Mouse (Mus musculus): ENCODE data around the gene Auts2. TPM values are rescaled to one million over a fixed set of nuclear protein-coding genes. Genes with fewer than 3 reads are reported as not detected.

Auts2 gene
- polyA plus RNA-seq, 1 experiment from 2014 or later = 74.1 TPM

DNA sequence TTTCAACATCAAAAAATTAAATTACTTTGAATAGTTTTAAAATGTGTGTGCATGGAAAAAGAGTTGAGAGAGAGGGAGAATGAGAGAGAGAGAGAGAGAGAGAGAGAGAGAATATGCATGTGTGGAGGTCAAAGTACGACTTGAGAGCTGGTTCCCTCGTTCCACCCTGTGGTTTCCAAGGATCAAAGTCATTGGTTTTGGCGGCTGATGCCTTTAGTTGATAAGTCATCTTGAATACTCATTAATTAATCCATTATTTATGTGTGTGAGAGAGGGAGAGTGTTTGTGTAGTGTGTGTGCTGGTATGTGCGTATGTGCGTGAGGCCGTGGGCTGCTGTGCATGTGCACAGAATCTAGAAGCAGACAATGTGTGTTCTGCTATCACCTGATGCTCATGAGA is 898.8 kb downstream of the Auts2 start:
- ATAC-seq (ENCODE audit: low FRiP score, low read depth) = no peak
- Histone ChIP-seq H3K36me3 (no peaks in the 10 kb centered on the region), H3K9me3 (no peaks in the 10 kb centered on the region), H3K9ac (no peak overlapping the region), H3K4me2 (replicated peaks) (no peak overlapping the region), H3K27ac (no peak overlapping the region), H3K4me1 (peaks cover 68% of the 10 kb centered on the region), H3K27me3 (replicated peaks) (no peaks in the 10 kb centered on the region), H3K4me3 (no peak overlapping the region)
- WGBS = 70% methylated on average over 6 of the region's 6 CpGs

DNA sequence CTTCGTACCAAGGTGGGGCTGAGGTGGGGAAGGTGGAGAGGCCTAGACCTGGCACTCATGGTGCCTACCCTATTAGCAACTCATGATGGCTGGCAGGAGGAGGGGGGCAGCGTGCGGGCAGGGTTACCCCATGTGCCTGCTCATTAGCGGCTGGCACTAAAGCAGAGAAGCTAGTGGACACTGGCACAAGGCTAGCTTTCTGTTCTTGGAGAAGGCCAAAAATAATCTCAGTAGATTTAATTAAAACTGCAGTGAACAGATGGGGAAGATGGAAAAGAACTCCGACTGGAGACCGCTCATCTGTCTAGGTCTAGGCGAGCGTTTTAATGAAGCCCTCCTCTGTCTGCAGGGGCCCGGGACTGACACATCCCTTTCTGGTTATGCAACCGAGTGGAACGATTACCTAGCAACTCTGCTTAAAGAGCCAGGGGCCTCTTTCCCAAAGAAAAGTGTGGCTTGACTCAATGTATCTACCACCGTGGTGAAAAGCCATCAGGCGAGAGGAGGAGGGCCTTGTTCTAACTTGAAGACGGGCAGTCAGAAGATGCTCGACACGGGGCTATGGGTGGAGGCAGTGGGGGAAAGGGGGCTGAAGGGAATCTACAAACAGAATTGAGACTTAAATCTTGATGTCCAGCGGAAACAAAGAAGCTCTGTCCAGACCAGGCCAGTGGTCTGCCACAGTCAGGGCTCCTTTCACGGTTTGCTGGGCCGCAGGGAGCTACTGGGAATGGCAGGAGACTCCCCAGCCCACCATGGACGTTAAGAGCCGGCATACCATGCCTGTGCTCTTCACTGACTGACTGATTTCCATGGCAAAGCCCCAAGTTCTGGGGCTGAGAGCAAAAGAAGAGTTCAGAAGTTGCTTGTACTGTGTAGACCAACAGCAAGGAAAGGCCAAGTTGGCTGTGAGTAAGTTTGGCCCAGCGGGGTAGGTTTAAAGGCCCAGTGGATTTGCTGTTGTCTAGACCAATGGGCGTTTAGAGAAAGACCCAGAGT is 899.7 kb downstream of the Auts2 start:
- no peak overlapping the region for H3K27ac ChIP-seq
- H3K27me3 ChIP-seq (replicated peaks) = no peaks in the 10 kb centered on the region
- H3K4me1 ChIP-seq = peaks cover 68% of the 10 kb centered on the region
- peak; percentile 65 for ATAC-seq (ENCODE audit: low FRiP score, low read depth)
- H3K9me3 ChIP-seq = no peaks in the 10 kb centered on the region
- peak overlapping the region; percentile 36 for H3K4me2 ChIP-seq (replicated peaks)
- no peaks in the 10 kb centered on the region for H3K36me3 ChIP-seq
- 22% methylated on average over 23 of the region's 23 CpGs for WGBS
- H3K9ac ChIP-seq = no peak overlapping the region
- H3K4me3 ChIP-seq = no peak overlapping the region

DNA sequence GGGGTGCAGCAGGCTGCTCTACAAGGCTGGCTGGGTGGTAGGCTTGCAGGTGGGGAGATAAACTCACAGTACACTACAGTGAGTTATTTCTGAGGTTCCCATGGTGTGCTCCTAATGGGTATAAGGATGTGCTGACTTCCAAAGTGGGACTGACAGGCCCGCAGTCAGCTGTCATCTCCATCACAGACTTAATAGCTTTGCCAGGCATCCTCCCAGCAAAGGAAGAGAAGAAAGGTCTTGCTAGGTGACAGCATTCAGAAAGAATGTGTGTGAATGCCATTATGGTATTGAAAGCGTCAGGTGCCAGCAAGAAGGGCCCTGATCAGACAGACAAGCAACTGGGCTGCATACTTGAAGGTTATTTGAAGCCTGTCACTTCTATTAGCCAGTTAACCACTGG is 900.4 kb downstream of the Auts2 start:
- H3K27ac ChIP-seq = no peak overlapping the region
- no peak for ATAC-seq (ENCODE audit: low FRiP score, low read depth)
- H3K4me2 ChIP-seq (replicated peaks) = peak overlapping the region; percentile 36
- H3K9ac ChIP-seq = no peak overlapping the region
- no peaks in the 10 kb centered on the region for H3K36me3 ChIP-seq
- no peaks in the 10 kb centered on the region for H3K9me3 ChIP-seq
- H3K4me1 ChIP-seq = peaks cover 62% of the 10 kb centered on the region
- WGBS = 35% methylated on average over 2 of the region's 2 CpGs
- H3K4me3 ChIP-seq = no peak overlapping the region
- H3K27me3 ChIP-seq (replicated peaks) = no peaks in the 10 kb centered on the region

DNA sequence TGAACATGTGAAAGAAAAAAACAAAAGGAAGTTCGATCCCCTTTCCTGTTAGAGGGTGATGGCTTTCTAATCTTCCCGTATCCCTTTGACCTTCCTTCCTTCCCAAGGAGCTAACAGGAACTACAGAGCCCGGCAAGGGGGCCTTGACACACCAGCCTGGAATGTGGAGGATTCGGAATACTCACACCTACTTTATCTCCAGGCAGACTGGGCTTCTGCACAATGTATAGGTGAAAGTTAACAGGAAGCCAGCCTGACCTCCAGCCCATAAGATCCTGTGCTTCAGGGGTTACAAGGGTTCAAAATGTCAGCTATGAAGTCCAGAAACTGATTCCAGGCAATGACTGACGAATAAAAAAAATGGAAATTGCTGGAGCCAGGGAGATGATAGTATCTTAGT is 906.7 kb downstream of the Auts2 start:
- Histone ChIP-seq H3K9me3 (no peaks in the 10 kb centered on the region), H3K27ac (no peak overlapping the region), H3K4me3 (no peak overlapping the region), H3K36me3 (no peaks in the 10 kb centered on the region), H3K4me2 (replicated peaks) (no peak overlapping the region), H3K4me1 (peaks cover 16% of the 10 kb centered on the region), H3K27me3 (replicated peaks) (no peaks in the 10 kb centered on the region; the same call in 1 of the 2 replicates), H3K9ac (no peak overlapping the region)
- 86% methylated on average over 5 of the region's 5 CpGs for WGBS
- ATAC-seq (ENCODE audit: low FRiP score, low read depth) = no peak

DNA sequence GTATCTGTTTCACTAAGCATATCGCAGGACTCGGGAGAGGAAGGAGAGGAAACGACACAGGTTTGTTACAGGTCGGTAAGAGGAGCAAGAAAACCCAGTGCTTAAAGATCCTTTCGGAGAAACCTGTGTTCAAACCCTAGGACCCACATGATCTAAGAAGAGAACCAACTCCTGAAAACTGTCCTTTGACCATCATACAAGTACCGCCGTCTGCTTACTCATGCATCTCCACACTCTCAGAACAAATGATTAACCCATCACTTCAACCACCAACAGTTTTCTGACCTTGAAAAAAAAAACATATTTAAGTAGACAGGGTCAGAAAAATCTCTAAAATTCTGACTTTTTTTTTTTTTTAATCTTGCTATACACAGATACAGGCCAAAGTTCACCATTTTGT is 908.4 kb downstream of the Auts2 start:
- H3K9me3 ChIP-seq = no peaks in the 10 kb centered on the region
- no peak overlapping the region for H3K9ac ChIP-seq
- H3K27me3 ChIP-seq (replicated peaks) = no peaks in the 10 kb centered on the region; the same call in 1 of the 2 replicates
- H3K4me3 ChIP-seq = no peak overlapping the region
- no peaks in the 10 kb centered on the region for H3K36me3 ChIP-seq
- no peak for ATAC-seq (ENCODE audit: low FRiP score, low read depth)
- H3K4me2 ChIP-seq (replicated peaks) = no peak overlapping the region
- H3K4me1 ChIP-seq = peaks cover 22% of the 10 kb centered on the region
- 96% methylated on average over 7 of the region's 7 CpGs for WGBS
- H3K27ac ChIP-seq = no peak overlapping the region

DNA sequence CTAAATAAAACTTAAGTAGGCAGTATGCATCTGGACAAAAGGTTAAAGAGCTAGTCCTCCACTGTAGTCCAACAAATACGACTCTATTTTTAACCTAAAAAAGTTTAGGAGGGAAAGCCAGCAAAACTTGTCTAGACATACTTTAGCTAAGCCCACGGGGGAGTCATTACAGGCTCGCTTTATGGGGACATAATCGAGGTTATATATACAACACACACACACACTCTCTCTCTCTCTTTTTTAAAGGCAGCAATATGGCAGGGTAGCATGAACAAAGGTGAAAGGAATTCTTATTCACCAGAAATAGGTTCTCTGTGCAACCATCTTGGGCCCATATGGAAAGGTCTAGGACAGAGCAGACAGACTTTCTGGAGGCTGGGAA is 911.2 kb downstream of the Auts2 start:
- no peak overlapping the region for H3K4me3 ChIP-seq
- no peak overlapping the region for H3K4me2 ChIP-seq (replicated peaks)
- peaks cover 3% of the 10 kb centered on the region; the same call in 1 of the 2 replicates for H3K27me3 ChIP-seq (replicated peaks)
- no peak overlapping the region for H3K27ac ChIP-seq
- ATAC-seq (ENCODE audit: low FRiP score, low read depth) = no peak
- no peaks in the 10 kb centered on the region for H3K36me3 ChIP-seq
- H3K4me1 ChIP-seq = peaks cover 22% of the 10 kb centered on the region
- H3K9ac ChIP-seq = no peak overlapping the region
- no peaks in the 10 kb centered on the region for H3K9me3 ChIP-seq
- WGBS = 51% methylated on average over 4 of the region's 4 CpGs

DNA sequence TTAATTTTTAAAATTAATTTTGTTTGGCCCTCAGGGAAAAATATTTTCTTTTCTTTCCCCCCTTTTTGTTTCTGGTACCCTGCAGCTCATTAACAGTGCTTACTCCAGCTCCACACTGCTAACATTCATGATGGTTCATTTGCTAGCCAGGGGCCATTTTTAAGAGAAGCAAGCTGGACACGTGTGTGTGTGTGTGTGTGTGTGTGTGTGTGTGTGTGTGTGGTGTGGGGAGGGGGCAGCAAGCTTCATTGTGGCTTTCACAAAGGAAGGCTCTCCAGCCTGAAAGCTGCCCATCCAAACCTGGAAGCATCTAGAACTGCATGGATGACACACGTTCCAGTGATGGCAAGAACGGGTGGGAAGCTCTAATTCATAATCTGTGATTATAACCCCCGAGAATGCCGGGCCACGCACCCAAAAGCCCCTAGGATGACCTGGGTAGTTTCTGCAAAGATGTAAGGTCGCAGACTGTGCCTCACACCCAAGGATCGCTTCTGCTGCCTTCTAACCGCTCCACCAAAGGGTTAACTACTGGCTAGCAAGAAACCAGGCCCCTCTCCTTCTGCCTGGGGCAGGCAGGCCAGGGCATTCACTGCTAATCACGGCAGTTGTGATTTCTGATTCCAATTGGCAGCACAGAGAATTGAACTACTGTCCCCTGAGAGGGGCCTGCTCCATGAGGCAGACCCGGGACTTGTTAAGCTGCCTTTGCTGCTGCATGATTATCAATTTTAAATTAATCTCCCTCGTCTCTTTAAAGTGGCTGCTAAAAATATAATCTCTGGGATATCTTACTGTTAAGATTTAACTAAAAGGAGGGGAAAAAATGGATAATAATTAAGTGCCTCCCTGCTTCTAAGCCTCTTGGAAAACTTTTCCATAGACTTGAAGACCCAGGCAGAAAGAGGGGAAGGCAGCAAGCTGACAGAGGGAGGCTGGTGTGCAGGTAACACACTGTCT is 911.8 kb downstream of the Auts2 start:
- Histone ChIP-seq H3K9me3 (no peaks in the 10 kb centered on the region), H3K4me1 (peaks cover 22% of the 10 kb centered on the region), H3K27ac (peak overlapping the region; percentile 46), H3K4me3 (no peak overlapping the region), H3K9ac (no peak overlapping the region), H3K27me3 (replicated peaks) (peaks cover 3% of the 10 kb centered on the region; the same call in 1 of the 2 replicates), H3K36me3 (no peaks in the 10 kb centered on the region), H3K4me2 (replicated peaks) (no peak overlapping the region; the same call in 1 of the 2 replicates)
- 43% methylated on average over 12 of the region's 12 CpGs for WGBS
- ATAC-seq (ENCODE audit: low FRiP score, low read depth) = no peak

DNA sequence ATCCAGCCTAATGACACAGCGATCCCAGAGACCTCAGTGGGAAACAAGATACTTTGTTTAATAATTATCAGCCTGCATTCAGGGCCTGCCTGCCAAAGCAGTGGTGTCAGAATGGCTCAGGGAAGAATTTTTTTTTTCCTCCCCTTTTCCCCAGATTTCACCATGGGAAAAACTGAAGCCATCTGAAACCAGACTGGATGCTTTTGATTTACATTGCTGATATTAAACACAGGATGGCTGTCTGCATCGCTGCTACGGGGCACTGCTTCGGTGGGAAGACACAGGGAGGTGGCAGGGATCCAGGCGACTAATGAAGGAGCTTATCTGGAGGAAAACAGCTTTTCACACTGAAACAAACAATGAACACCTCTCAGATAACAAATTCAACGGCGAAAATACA is 912.6 kb downstream of the Auts2 start:
- WGBS = 31% methylated on average over 7 of the region's 7 CpGs
- peaks cover 22% of the 10 kb centered on the region for H3K4me1 ChIP-seq
- no peak overlapping the region for H3K9ac ChIP-seq
- no peaks in the 10 kb centered on the region for H3K36me3 ChIP-seq
- no peak overlapping the region for H3K27ac ChIP-seq
- no peak overlapping the region for H3K4me2 ChIP-seq (replicated peaks)
- no peak for ATAC-seq (ENCODE audit: low FRiP score, low read depth)
- H3K4me3 ChIP-seq = no peak overlapping the region
- H3K27me3 ChIP-seq (replicated peaks) = peaks cover 3% of the 10 kb centered on the region; the same call in 1 of the 2 replicates
- H3K9me3 ChIP-seq = no peaks in the 10 kb centered on the region

DNA sequence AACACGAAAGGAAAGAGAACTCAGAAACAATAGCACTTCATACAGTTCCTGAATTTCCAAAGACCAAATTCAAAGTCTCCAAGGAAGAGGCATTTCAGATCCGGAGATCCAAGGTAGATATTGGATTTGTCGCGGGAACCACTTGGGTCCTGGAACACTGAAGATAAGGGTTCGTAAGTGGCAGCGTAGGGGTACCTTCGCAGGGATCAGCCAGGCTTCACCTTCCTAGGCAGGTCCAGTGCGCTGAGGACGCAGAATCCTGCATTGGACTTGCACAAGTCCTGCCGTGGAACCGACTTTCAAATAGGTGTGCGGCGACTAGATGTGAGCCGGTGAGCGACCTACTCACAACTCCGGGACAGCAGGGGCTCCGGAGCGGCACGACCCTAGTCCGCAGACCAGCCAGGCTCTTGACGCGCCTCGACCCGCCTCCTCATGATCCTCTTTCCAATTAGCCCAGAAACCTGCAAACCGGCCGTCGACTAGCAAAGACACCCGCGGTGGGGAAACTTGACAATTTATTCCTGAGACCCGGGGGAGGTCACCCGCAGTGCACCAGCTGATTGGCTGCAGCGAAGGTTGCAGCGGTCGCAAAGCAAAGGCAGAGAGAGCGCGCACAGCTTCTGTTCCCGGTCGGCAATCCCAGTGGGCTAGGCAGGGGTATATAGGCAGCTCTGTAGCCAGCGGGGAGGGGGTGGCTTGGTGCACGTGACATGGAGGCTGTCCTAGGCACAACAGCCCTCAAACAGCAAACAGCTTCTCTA is 926.8 kb downstream of the Auts2 start:
- no peaks in the 10 kb centered on the region for H3K36me3 ChIP-seq
- under 1% methylated on average over 40 of the region's 40 CpGs for WGBS
- peak overlapping the region; percentile 55 for H3K9ac ChIP-seq
- peak overlapping the region; percentile 70 for H3K4me2 ChIP-seq (replicated peaks)
- peak overlapping the region; percentile 36 for H3K4me3 ChIP-seq
- peaks cover 29% of the 10 kb centered on the region for H3K4me1 ChIP-seq
- no peaks in the 10 kb centered on the region for H3K9me3 ChIP-seq
- H3K27ac ChIP-seq = no peak overlapping the region
- peaks cover 38% of the 10 kb centered on the region for H3K27me3 ChIP-seq (replicated peaks)
- peak; percentile 85 for ATAC-seq (ENCODE audit: low FRiP score, low read depth)

DNA sequence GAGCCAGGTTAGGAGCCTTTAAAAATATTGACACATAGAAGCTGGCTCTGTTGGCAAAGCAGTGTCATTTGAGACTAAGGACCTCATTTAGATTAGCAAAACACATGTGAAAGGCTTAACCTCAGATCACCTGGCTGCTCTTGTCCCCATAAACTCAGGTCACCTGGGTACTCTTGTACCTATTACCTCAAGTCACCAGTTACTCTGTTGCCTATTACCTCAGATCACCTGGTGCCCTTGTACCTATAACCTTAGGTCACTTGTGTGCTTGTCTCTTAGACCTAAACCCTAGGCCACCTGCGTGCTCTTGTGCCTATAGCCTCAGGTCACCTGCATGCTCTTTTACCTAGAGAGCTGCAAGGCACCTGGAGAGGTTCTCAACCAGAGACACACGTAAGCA is 928.9 kb downstream of the Auts2 start:
- Histone ChIP-seq H3K4me3 (peak overlapping the region; percentile 16), H3K4me2 (replicated peaks) (peak overlapping the region; percentile 70), H3K9me3 (no peaks in the 10 kb centered on the region), H3K36me3 (no peaks in the 10 kb centered on the region), H3K4me1 (peaks cover 39% of the 10 kb centered on the region), H3K27me3 (replicated peaks) (peaks cover 38% of the 10 kb centered on the region), H3K27ac (no peak overlapping the region), H3K9ac (no peak overlapping the region)
- no peak for ATAC-seq (ENCODE audit: low FRiP score, low read depth)
- 92% methylated on average over 2 of the region's 2 CpGs for WGBS

DNA sequence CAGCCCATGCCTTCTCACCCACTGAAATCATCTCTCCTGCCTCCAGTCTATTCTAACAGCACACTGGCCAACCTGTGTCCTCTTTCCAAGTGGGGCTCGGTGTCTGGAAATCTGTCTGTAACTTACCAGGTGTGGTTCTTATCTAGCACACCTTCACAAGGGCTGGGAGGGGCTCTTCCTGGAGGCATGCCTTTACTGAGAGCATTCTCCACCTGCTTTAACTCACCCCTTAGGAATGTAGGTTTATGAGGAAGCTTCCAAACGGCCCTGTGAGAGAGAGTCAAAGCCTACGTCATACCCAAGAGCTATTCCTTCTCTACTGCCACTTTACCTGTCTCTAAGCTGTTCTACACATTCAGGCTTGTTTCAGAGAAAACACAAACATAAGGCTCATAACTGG is 929.8 kb downstream of the Auts2 start:
- Histone ChIP-seq H3K4me1 (peaks cover 39% of the 10 kb centered on the region), H3K36me3 (no peaks in the 10 kb centered on the region), H3K4me2 (replicated peaks) (peak overlapping the region; percentile 70), H3K27me3 (replicated peaks) (peaks cover 31% of the 10 kb centered on the region), H3K4me3 (no peak overlapping the region), H3K9ac (no peak overlapping the region), H3K27ac (no peak overlapping the region), H3K9me3 (no peaks in the 10 kb centered on the region)
- no peak for ATAC-seq (ENCODE audit: low FRiP score, low read depth)
- 82% methylated on average over 3 of the region's 3 CpGs for WGBS

Measured in neural tube, embryonic 12.5 days (tissue).